8 mouse cellular contexts compared by ENCODE assay signal in the genomic region with DNA sequence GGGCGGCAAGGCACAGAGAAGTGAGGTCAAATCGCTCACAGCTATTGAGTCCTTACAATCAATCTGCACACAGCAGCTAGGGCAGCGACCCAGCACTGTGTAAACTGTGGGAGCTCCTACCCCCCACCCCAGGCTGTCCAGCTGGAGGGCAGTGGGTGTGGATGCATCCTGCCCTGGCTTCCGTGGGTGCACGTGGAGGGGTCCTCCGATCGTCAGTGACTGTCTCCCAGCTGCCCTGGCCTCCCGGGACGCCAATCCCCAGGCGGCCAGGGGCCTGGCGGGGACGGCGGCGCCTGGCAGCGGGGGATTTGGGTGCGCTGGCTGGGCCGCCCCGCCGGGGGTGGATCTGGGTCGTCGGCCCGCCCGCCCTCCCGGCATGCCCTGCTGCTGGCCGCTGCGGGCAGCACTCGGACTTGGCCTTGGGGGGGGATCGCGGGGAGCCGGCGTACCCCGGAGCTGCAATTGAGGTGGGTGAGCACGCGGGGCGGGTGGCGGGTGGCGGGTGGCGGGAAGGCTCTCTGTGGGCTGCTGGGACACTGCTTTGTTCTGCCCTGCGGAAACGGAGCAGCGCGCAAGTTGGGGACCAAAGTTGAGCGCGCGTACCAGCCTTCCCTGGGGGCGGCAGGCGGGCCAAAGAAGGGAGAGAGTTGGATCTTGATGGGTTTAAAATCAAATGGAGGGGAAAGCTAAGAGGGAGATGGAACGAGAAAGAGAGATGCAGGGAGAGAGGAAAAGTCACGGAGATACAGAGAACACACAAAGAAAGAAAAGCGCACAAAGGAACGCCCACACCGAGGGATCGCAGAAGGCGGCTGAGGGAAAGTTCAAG. TPM values are rescaled to one million over a fixed set of nuclear protein-coding genes. Genes with fewer than 3 reads are reported as not detected.
DNase-seq lines count a peak whose midpoint lies in the region; ATAC-seq and TF ChIP-seq lines count a peak whose summit lies in the region.

A gene (plus strand): TSS at position 183 of the 829 bp plus-strand sequence.

- H3K9me3 ChIP-seq in forebrain, embryonic 12.5 days: no peaks in the 10 kb centered on the region
- H3K9me3 ChIP-seq in limb, embryonic 10.5 days (replicated peaks): no peaks in the 10 kb centered on the region
- H3K9me3 ChIP-seq in midbrain, embryonic 14.5 days (ENCODE audit: control insufficient read depth, low read length): no peaks in the 10 kb centered on the region

- H3K27ac ChIP-seq in gastrocnemius, adult 2 months: peak within 1 kb of the TSS; percentile 70
- peak within 1 kb of the TSS; percentile 84 for H3K27ac ChIP-seq in forebrain, embryonic 12.5 days
- H3K27ac ChIP-seq in limb, embryonic 10.5 days: peak within 1 kb of the TSS; percentile 99
- H3K27ac ChIP-seq in midbrain, embryonic 14.5 days (replicated peaks; ENCODE audit: low read depth, low read length): peak within 1 kb of the TSS; percentile 55; the same call in 1 of the 2 replicates

- WGBS in forebrain, embryonic 12.5 days: 1% methylated on average over 44 of the region's 54 CpGs
- WGBS in limb, embryonic 10.5 days: under 1% methylated on average over 37 of the region's 54 CpGs
- under 1% methylated on average over 54 of the region's 54 CpGs for WGBS in midbrain, embryonic 14.5 days

- peak within 1 kb of the TSS; percentile 89 for H3K9ac ChIP-seq in forebrain, embryonic 12.5 days
- H3K9ac ChIP-seq in midbrain, embryonic 14.5 days (replicated peaks; ENCODE audit: low read length): peak within 1 kb of the TSS; percentile 79

- peak; percentile 82 for ATAC-seq in forebrain, embryonic 12.5 days (ENCODE audit: low FRiP score)
- ATAC-seq in hematopoietic stem cell, adult 5-6 weeks (replicated peaks in 1 of 2; ENCODE audit: insufficient read depth in 1 of 2, low FRiP score in 2 of 2, low TSS enrichment in 1 of 2, low read depth in 1 of 2, poor library complexity in 2 of 2, severe bottlenecking in 2 of 2): 0 out of 4 replicates have a peak, but pooled peaks of 1 of the 2 experiments have one; percentile 18
- ATAC-seq in midbrain, embryonic 14.5 days (ENCODE audit: low FRiP score, low TSS enrichment): peak; percentile 58; the same call in 1 of the 2 replicates

- H3K4me3 ChIP-seq in gastrocnemius, adult 2 months: peak within 1 kb of the TSS; percentile 80
- H3K4me3 ChIP-seq in forebrain, embryonic 12.5 days (replicated peaks): peak within 1 kb of the TSS; percentile 63
- peak within 1 kb of the TSS; percentile 79 for H3K4me3 ChIP-seq in limb, embryonic 10.5 days
- peak within 1 kb of the TSS; percentile 49 for H3K4me3 ChIP-seq in midbrain, embryonic 14.5 days (replicated peaks; ENCODE audit: low read depth, low read length)

- intact Hi-C loops in gastrocnemius, adult 2 months (cut with DNase I): loop anchor here (10.0 kb wide), 1 partner anchor 115 kb away; no protein-coding TSS in a partner anchor

- H3K27me3 ChIP-seq in forebrain, embryonic 12.5 days: no peaks in the 10 kb centered on the region
- no peaks in the 10 kb centered on the region for H3K27me3 ChIP-seq in limb, embryonic 10.5 days (ENCODE audit: low read depth, poor library complexity, severe bottlenecking)
- H3K27me3 ChIP-seq in midbrain, embryonic 14.5 days (ENCODE audit: control insufficient read depth, insufficient read depth, low read length): no peaks in the 10 kb centered on the region

- peaks cover 23% of the 10 kb centered on the region for H3K4me1 ChIP-seq in forebrain, embryonic 12.5 days
- H3K4me1 ChIP-seq in limb, embryonic 10.5 days: peaks cover 20% of the 10 kb centered on the region
- peaks cover 15% of the 10 kb centered on the region for H3K4me1 ChIP-seq in midbrain, embryonic 14.5 days (ENCODE audit: control insufficient read depth, insufficient read depth, low read length)

- peaks cover 24% of the 10 kb centered on the region for H3K36me3 ChIP-seq in forebrain, embryonic 12.5 days (replicated peaks)
- peaks cover 34% of the 10 kb centered on the region for H3K36me3 ChIP-seq in limb, embryonic 10.5 days
- H3K36me3 ChIP-seq in midbrain, embryonic 14.5 days (ENCODE audit: control insufficient read depth, insufficient read depth, low read length): 0 out of 2 replicates have a peak, but pooled peaks cover 5% of the 10 kb centered on the region

- no peak for TF ChIP-seq CTCF in gastrocnemius, adult 2 months (IDR thresholded peaks at IDR 0.05)

- DNase-seq in gastrocnemius, adult 2 months: peak; percentile 42
- no peak for DNase-seq in gastrocnemius, adult 8-10 months (ENCODE audit: low spot score in 2 of 2)
- peak; percentile 80 for DNase-seq in adrenal gland, postnatal 14 days
- peak; percentile 80 for DNase-seq in limb, embryonic 10.5 days (ENCODE audit: low spot score)
- DNase-seq in midbrain, embryonic 14.5 days: peak; percentile 61
- DNase-seq in urinary bladder, postnatal 4 days (ENCODE audit: low spot score in 2 of 2): peak; percentile 41 to 63

- peak within 1 kb of the TSS; percentile 85 for H3K4me2 ChIP-seq in forebrain, embryonic 12.5 days
- peak within 1 kb of the TSS; percentile 92 for H3K4me2 ChIP-seq in midbrain, embryonic 14.5 days (ENCODE audit: low read length)

RNA-seq across cellular contexts. Expression of the gene that starts here (rescaled TPM):
- 1 to 10 TPM in 1 of 2 experiments, under 1 TPM in 1; 0.87 to 1.3 TPM for total RNA-seq in gastrocnemius, adult 2 months (2021)
- 1 to 10 TPM in 1 of 4 experiments, under 1 TPM in 3; 0.24 to 1.4 (median 0.77) TPM for total RNA-seq in gastrocnemius, adult 8-10 months (2022)
- 32.9 and 34.5 TPM in 2 replicates for total RNA-seq in adrenal gland, postnatal 14 days (2021)
- 74.8 and 76.3 TPM in 2 replicates for polyA plus RNA-seq in forebrain, embryonic 12.5 days (2016; fragmentation: Nextera tagmentation; extraction: Ambion mirVana)
- 16.4 and 19.8 TPM in 2 replicates for total RNA-seq in hematopoietic stem cell, adult 5-6 weeks (2017)
- polyA plus RNA-seq in limb, embryonic 10.5 days (2016; fragmentation: Nextera tagmentation; extraction: Ambion mirVana): 138 and 145 TPM in 2 replicates
- 22.4 and 28.7 TPM in 2 replicates for polyA plus RNA-seq in midbrain, embryonic 14.5 days (2014; fragmentation: Nextera tagmentation; extraction: Ambion mirVana)

Comparison
In these comparisons a context has a peak if more than half of its experiments do, and no peak if none do; other contexts are left out.
1. DNase-seq: peak in gastrocnemius, adult 2 months (single experiment), adrenal gland, postnatal 14 days (single experiment), limb, embryonic 10.5 days (single experiment), midbrain, embryonic 14.5 days (single experiment) and urinary bladder, postnatal 4 days (2 of 2); none in gastrocnemius, adult 8-10 months (0 of 2).
2. Peak in every context shown above with its lines, with median percentiles within 50 percentile points of each other: H3K27ac ChIP-seq and H3K4me3 ChIP-seq.